Mouse (Mus musculus) intestine, embryonic 16.5 days (tissue): ENCODE measurements around the gene Glo1. TPM values are rescaled to one million over a fixed set of nuclear protein-coding genes. Genes with fewer than 3 reads are reported as not detected.

Experiments used
- ATAC-seq: fragments of 200-750 bp; cut with Nextera tagmentation; 2 replicates; pipeline ENCODE4 v1.8.0; 2017; ENCODE audit warnings: moderate TSS enrichment, moderate library complexity
- H3K27ac ChIP-seq: fragments of 300-500 bp; sonication (generic); 2 replicates; pipeline ENCODE4 v1.5.1; 2014; ENCODE audit warnings: mild to moderate bottlenecking, low read length
- H3K27me3 ChIP-seq: fragments of 300-500 bp; sonication (generic); replicated peaks from 2 replicates; pipeline ENCODE4 v1.6.1; 2014; ENCODE audit warnings: low read length, control low read depth, mixed read lengths; ENCODE audit not compliant: control insufficient read depth, insufficient read depth
- H3K36me3 ChIP-seq: fragments of 300-500 bp; sonication (generic); 2 replicates; pipeline ENCODE4 v1.6.1; 2014; ENCODE audit warnings: low read length, control low read depth; ENCODE audit not compliant: control insufficient read depth, insufficient read depth
- H3K4me1 ChIP-seq: fragments of 300-500 bp; sonication (generic); 2 replicates; pipeline ENCODE4 v1.6.1; 2014; ENCODE audit warnings: low read length, control low read depth, mixed read lengths; ENCODE audit not compliant: control insufficient read depth, insufficient read depth
- H3K4me2 ChIP-seq: fragments of 300-500 bp; sonication (generic); 2 replicates; pipeline ENCODE4 v1.6.1; 2014; ENCODE audit warnings: low read depth, low read length, control low read depth
- H3K4me3 ChIP-seq: fragments of 300-500 bp; sonication (generic); 2 replicates; pipeline ENCODE4 v1.5.1; 2014; ENCODE audit warnings: mild to moderate bottlenecking, low read length
- H3K9ac ChIP-seq: fragments of 300-500 bp; sonication (generic); 2 replicates; pipeline ENCODE4 v1.6.1; 2014; ENCODE audit warnings: low read depth, low read length
- H3K9me3 ChIP-seq: fragments of 300-500 bp; sonication (generic); 2 replicates; pipeline ENCODE4 v1.6.1; 2016; ENCODE audit warnings: low read length, control low read depth; ENCODE audit not compliant: control insufficient read depth
- WGBS: fragments of 180-500 bp; shearing (Covaris S2); extraction: QIAGEN DNeasy Blood & Tissue Kit; methylation state at CpG from one replicate; pipeline ENCODE4 v1.1.7; 2014; 5-methylcytosine and 5-hydroxymethylcytosine counted together
- polyA plus RNA-seq: library from polyadenylated mRNA; unstranded; fragments of >200 nt; fragmentation: Nextera tagmentation; extraction: Ambion mirVana; gene quantifications from 2 replicates; pipeline ENCODE4 v1.2.1, GENCODE M21; 2015

The Glo1 gene
- polyA plus RNA-seq, 1 experiment from 2014 or later: 240 TPM

DNA sequence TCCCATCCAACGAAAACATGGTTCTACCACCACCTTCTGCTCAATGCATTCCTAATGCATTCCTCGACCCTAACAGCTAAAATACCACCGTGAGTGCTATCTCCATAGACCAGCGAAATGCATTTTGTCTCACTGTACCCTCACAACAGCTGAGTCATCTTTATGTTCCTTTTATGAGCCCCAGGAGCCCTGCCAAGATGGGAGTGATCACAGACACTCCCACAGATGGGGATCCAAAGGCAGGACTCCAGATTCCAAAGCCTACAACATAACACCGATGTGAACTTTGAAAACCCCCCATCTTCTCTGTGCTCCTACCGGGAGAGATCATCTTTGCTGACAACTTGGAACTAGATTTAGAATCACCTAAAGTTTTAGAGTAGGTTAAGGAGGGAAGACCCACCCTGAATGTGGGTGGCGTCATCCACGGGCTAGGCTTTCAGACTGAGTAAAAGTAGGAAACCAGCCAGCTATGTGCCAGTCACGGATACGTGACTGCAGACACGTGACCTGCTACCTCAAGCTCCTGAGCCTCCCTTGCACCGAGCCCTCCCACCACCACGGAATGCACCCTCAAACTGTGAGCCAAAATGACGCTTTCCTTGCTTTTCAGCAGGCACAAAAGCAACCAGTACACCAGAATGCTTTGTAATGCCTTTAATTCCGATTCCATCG, 17.2 kb downstream of the Glo1 start:
- peaks cover 38% of the 10 kb centered on the region for H3K4me1 ChIP-seq
- H3K27me3 ChIP-seq: no peaks in the 10 kb centered on the region
- no peak overlapping the region for H3K9ac ChIP-seq
- peak overlapping the region; percentile 21; the same call in 1 of the 2 replicates for H3K27ac ChIP-seq
- H3K4me3 ChIP-seq: 0 out of 2 replicates have a peak overlapping the region, but pooled peaks have one; percentile 3
- no peaks in the 10 kb centered on the region for H3K36me3 ChIP-seq
- no peak for ATAC-seq
- WGBS: 73% methylated on average over 16 of the region's 16 CpGs
- 0 out of 2 replicates have a peak overlapping the region, but pooled peaks have one; percentile 13 for H3K4me2 ChIP-seq
- no peaks in the 10 kb centered on the region for H3K9me3 ChIP-seq

DNA sequence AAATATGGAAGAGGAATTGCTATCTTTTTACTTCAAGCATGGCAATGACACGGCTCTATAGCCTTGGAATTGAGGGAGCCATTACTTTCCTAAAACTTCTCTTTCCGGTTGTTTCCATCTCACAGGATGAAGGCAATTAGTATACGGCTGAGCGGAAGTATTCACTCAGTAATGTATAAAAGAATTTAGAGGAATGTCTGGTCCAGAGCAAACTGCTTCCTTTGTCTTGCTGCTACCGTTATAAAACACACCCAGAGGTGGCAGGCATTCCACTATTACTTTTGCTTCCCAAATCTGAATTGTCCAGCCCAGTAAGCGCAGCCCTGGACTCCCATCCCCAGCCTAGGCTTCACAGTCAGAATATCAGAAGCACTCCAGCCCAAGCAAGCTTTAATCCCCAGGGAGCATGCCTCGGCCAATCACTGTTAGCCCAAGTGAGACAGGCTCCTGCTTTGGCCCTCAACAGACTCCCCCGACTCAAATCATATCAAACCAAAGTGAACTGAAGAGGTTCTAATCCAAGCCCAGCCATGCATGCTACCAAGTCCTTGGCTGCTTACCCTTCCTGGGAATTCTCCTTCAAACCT, 18.7 kb downstream of the Glo1 start:
- Histone ChIP-seq H3K4me3 (no peak overlapping the region), H3K36me3 (peaks cover 3% of the 10 kb centered on the region; the same call in 1 of the 2 replicates), H3K9me3 (no peaks in the 10 kb centered on the region), H3K4me1 (peaks cover 38% of the 10 kb centered on the region), H3K27me3 (no peaks in the 10 kb centered on the region), H3K4me2 (no peak overlapping the region), H3K9ac (0 out of 2 replicates have a peak overlapping the region, but pooled peaks have one; percentile 26), H3K27ac (peak overlapping the region; percentile 56)
- no peak for ATAC-seq
- WGBS: 66% methylated on average over 8 of the region's 8 CpGs

DNA sequence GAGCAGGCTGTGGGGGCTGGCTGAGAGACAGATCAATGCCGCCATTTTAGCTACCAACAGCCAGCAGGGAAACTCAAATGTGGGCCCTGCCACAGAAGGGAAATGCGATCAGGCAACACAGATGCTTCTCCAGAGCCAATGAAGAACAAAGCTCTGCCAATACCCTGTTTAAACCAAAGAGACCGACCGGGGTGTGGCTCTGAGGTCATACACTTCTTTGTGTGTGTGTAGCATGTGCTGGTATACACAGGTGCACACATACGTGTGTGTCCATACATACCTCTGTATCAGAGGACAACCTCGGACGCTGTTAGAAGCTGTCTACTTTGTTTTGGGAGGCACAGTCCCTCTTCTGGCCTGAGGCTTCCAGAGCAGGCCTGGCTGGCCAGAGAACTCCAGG, 19.3 kb downstream of the Glo1 start:
- Histone ChIP-seq H3K36me3 (peaks cover 8% of the 10 kb centered on the region; the same call in 1 of the 2 replicates), H3K9ac (no peak overlapping the region), H3K27ac (peak overlapping the region; percentile 49), H3K4me3 (no peak overlapping the region), H3K9me3 (no peaks in the 10 kb centered on the region), H3K27me3 (no peaks in the 10 kb centered on the region), H3K4me1 (peaks cover 38% of the 10 kb centered on the region), H3K4me2 (no peak overlapping the region)
- 88% methylated on average over 7 of the region's 7 CpGs for WGBS
- no peak for ATAC-seq

DNA sequence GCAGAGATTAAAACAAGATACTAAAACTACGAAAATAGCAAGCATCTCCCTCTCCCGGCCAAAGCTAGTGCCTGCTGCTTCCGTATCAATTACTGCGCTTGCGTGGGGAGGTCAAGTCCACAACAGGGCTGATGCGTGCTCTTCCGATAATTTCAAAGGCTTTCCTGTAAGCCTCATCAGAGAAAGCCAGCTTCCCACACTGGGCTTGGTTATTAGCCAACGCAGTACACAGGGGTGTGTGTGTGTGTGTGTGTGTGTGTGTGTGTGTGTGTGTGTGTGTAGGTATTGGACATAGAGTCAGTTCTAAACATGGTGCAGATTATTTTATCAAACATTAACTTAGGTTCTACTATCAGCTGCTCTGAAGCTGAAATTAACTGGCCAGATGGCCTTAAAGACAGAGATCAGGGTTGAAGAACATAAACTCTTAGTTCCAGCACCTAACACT, 20.0 kb downstream of the Glo1 start:
- no peaks in the 10 kb centered on the region for H3K27me3 ChIP-seq
- H3K4me1 ChIP-seq: peaks cover 38% of the 10 kb centered on the region
- WGBS: 73% methylated on average over 8 of the region's 8 CpGs
- H3K27ac ChIP-seq: peak overlapping the region; percentile 49
- peak overlapping the region; percentile 3; the same call in 1 of the 2 replicates for H3K4me2 ChIP-seq
- H3K9ac ChIP-seq: no peak overlapping the region
- peak; percentile 68 for ATAC-seq
- 0 out of 2 replicates have a peak overlapping the region, but pooled peaks have one; percentile 9 for H3K4me3 ChIP-seq
- H3K36me3 ChIP-seq: peaks cover 11% of the 10 kb centered on the region
- H3K9me3 ChIP-seq: no peaks in the 10 kb centered on the region

DNA sequence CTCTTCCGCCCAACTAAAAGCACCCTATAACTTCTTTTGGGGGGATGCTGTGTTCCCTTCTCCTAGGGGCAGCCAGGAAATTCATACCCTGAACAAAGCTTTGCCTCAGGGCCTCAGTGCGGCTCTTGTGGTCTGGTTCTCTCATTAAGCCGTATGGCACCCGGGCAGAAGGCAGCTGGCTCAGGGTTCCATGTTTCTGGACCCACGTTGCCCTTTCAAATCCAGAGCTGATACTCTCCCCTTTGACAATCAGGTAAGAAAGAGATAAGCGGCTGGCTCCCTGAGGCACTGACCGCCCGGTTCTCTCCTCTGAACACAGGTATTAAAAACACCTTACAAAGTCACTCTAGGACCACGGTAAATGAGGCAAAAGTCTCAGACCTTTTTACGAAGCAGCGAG, 20.5 kb downstream of the Glo1 start:
- no peak overlapping the region for H3K9ac ChIP-seq
- H3K4me1 ChIP-seq: peaks cover 34% of the 10 kb centered on the region
- WGBS: 82% methylated on average over 11 of the region's 11 CpGs
- H3K4me3 ChIP-seq: 0 out of 2 replicates have a peak overlapping the region, but pooled peaks have one; percentile 9
- H3K4me2 ChIP-seq: peak overlapping the region; percentile 3; the same call in 1 of the 2 replicates
- H3K36me3 ChIP-seq: peaks cover 11% of the 10 kb centered on the region
- ATAC-seq: 0 out of 2 replicates have a peak, but pooled peaks have one; percentile 15
- H3K27ac ChIP-seq: peak overlapping the region; percentile 35; the same call in 1 of the 2 replicates
- no peaks in the 10 kb centered on the region for H3K27me3 ChIP-seq
- no peaks in the 10 kb centered on the region for H3K9me3 ChIP-seq

DNA sequence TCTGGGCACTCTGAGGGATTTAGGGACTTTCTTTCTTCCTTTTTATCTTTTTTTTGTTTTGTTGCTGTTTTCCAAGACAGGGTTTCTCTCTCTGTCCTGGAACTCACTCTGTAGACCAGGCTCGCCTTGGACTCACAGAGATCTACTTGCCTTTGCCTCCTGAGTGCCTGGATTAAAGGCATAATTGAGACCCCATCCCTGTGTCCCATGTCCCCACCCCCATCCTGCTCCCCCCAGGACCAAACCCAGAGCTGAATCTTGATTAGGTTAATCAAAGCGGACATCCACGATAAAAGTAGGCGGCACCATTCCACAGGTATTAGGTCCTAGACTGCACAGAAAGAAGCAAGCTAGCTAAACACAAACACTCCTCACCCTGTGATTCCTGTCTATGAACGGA, 21.7 kb downstream of the Glo1 start:
- Histone ChIP-seq H3K4me2 (no peak overlapping the region), H3K4me3 (no peak overlapping the region), H3K9ac (no peak overlapping the region), H3K27me3 (no peaks in the 10 kb centered on the region), H3K36me3 (peaks cover 11% of the 10 kb centered on the region), H3K27ac (no peak overlapping the region), H3K9me3 (no peaks in the 10 kb centered on the region), H3K4me1 (peaks cover 26% of the 10 kb centered on the region)
- 88% methylated on average over 5 of the region's 5 CpGs for whole genome bisulfite sequencing
- no peak for ATAC-seq

DNA sequence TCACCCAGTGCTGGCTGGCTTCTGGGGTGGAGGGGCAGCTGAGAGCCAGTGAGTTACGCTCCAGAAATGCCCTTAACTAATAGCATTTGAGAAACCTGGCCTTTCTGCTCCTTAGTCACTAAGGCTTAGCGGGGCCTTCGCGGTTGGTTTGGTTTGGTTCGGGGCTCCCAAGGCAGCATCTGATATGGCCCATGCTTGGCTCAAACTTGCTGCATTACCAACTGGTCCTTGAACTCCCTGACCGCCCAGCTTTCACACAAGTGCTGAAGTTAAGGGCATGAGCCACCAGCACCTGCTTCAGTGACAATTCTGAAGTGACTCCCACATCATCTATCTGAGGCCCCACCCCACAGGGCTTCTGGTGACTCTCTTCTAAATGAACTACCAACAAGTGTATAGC, 22.4 kb downstream of the Glo1 start:
- H3K27me3 ChIP-seq: no peaks in the 10 kb centered on the region
- no peak overlapping the region for H3K9ac ChIP-seq
- 97% methylated on average over 6 of the region's 6 CpGs for WGBS
- peaks cover 20% of the 10 kb centered on the region for H3K4me1 ChIP-seq
- no peak overlapping the region for H3K27ac ChIP-seq
- H3K36me3 ChIP-seq: peaks cover 11% of the 10 kb centered on the region
- no peaks in the 10 kb centered on the region for H3K9me3 ChIP-seq
- no peak overlapping the region for H3K4me3 ChIP-seq
- no peak overlapping the region for H3K4me2 ChIP-seq
- no peak for ATAC-seq

DNA sequence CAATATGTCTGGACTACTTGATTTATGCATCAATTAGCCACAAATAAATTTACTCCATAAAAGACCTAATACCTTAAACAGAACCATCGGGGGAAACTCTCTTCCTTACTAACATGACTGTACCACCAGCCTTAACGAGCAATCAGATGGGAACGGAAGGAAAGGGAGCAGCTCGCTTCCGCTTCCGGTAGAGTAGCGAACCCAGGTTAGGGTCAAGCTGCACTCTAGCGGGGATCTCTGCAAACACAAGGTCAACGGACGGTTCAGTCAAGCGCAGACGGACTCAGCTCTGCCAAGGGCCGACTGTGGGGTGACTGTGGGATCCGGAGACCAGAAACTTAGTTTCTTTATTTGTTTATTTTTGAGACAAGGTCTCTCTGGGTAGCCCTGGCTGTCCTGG, 24.5 kb downstream of the Glo1 start:
- Histone ChIP-seq H3K9ac (no peak overlapping the region), H3K9me3 (0 out of 2 replicates have a peak, but pooled peaks cover under 1% of the 10 kb centered on the region), H3K4me2 (no peak overlapping the region), H3K4me3 (no peak overlapping the region), H3K27ac (no peak overlapping the region), H3K4me1 (peaks cover 3% of the 10 kb centered on the region; the same call in 1 of the 2 replicates), H3K27me3 (no peaks in the 10 kb centered on the region), H3K36me3 (peaks cover 22% of the 10 kb centered on the region)
- WGBS: 87% methylated on average over 14 of the region's 14 CpGs
- ATAC-seq: no peak

DNA sequence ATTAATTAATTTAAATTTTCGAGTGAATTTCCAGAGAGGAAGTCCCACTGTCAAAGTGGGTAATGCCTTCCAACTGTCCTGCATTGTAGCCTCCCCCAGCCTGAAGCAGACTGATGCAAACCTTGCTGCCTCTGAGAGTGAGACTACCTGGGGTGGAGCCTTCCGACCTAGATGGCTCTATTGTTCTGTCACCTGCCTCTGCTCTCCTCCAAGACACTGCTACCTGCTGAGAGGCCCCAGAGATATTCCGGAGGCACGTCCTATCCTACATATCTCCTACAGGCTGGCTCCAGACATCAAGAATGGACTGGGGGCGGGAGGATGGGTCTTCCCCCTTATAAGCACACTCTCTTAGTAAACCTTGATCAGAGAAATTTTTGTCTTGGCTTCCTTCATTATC, 28.4 kb downstream of the Glo1 start:
- Histone ChIP-seq H3K4me1 (no peaks in the 10 kb centered on the region), H3K27ac (no peak overlapping the region), H3K9me3 (0 out of 2 replicates have a peak, but pooled peaks cover 2% of the 10 kb centered on the region), H3K4me2 (no peak overlapping the region), H3K36me3 (peaks cover 28% of the 10 kb centered on the region), H3K4me3 (no peak overlapping the region), H3K9ac (no peak overlapping the region), H3K27me3 (no peaks in the 10 kb centered on the region)
- no peak for ATAC-seq
- WGBS: 86% methylated on average over 5 of the region's 5 CpGs
